Mouse (Mus musculus) cerebral cortex, adult 2 months (tissue): ENCODE data around the gene Tlr3.

ENCODE experiments used
- WGBS: fragments of 180-500 bp; shearing (Covaris S2); methylation state at CpG from one replicate; pipeline ENCODE4 v1.1.7; 2018; 5-methylcytosine and 5-hydroxymethylcytosine counted together

The Tlr3 gene

GRCm38 (mm10) chr8:45410882-45411281 is at the start of gene Tlr3:
Gene Tlr3, minus strand, starts transcription at chr8:45411080.
- WGBS = 58% methylated on average over 2 of the region's 2 CpGs

GRCm38 (mm10) chr8:45454426-45454825 is 43.5 kb upstream of the Tlr3 start:
- 52% methylated on average over 6 of the region's 6 CpGs for WGBS

DNA sequence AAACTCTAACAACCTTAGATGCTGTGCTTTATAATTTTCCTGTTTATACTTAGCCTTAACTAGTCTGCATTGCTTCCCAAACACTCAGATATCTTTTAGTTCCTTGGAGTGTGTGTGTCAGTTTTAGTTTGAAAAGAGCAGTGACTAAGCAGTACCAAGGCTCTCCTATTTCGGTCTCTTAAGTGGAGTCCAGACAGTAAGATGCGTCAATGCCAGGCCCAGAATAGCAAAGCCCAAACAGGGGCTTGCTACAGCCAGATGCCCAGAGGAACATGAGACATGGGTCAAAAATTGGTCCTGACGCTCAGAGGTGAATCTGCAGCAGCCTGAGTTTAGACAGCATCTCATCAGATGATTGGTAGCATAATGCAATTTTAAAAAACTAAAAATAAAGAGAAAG is 41.2 kb upstream of the Tlr3 start:
- WGBS = 46% methylated on average over 3 of the region's 3 CpGs

- 59% methylated on average over 3 of the region's 3 CpGs for WGBS
Observed at GRCm38 (mm10) chr8:45448842-45449241, 38.0 kb upstream of the Tlr3 start.

GRCm38 (mm10) chr8:45448257-45448656 is 37.4 kb upstream of the Tlr3 start:
- WGBS = 48% methylated on average over 1 of the region's 1 CpGs

DNA sequence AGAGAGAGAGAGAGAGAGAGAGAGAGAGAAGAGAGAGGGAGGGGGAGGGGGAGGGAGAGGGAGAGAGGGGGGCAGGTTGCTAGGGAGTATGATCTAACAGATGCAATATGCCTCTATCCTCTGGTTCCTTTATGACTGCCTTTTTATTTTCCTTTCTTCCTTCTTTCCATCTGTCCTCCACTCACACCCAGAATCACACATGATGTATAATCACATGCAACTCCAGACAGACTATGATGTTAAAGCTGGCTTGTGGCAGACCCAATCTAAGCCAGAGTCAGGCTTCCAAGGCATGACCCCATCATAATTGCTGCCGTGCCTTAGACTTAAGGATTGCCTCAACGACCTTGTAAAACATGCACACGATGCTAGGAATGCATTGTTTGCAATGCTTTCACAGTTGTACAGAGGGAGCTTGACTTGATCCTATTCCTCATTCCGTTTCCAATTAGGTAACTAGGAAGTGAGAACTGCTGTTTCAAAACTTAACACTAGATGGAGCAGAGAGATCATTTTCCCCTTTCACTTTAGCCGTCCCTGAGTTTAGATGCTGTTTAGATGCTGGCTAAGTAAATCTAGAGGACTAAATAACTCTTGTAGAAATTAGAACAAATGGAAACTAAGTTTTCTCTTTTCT is 28.1 kb upstream of the Tlr3 start:
- WGBS = 2% methylated on average over 5 of the region's 5 CpGs

- WGBS = 95% methylated on average over 7 of the region's 7 CpGs
Observed at GRCm38 (mm10) chr8:45420151-45420550, 9.3 kb upstream of the Tlr3 start.

DNA sequence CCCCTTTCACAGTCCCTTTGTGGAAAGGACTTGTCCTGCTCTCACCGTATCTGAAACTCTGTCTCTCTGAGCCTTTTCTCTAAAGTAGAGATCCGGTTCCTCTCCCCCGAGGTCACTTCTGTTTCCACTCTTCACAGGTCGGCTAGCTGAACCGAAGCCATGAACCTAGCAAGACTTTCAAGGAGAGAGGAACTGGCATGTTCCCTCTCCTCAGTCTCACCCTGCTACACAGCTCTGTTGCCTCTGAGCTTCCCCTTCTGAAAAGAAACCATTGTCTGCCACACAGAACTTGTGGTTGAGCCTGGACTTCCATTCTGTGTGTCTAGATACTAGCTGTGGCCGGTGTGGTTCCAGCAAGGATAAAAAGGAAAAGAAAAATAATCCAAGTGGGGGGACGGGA is 4.1 kb upstream of the Tlr3 start:
- WGBS = 76% methylated on average over 7 of the region's 7 CpGs

- 11% methylated on average over 18 of the region's 18 CpGs for WGBS
Observed at GRCm38 (mm10) chr8:45410146-45410880, 567 bp downstream of the Tlr3 start.

- 43% methylated on average over 4 of the region's 4 CpGs for WGBS
Observed at GRCm38 (mm10) chr8:45409702-45410101, 1.2 kb downstream of the Tlr3 start.

DNA sequence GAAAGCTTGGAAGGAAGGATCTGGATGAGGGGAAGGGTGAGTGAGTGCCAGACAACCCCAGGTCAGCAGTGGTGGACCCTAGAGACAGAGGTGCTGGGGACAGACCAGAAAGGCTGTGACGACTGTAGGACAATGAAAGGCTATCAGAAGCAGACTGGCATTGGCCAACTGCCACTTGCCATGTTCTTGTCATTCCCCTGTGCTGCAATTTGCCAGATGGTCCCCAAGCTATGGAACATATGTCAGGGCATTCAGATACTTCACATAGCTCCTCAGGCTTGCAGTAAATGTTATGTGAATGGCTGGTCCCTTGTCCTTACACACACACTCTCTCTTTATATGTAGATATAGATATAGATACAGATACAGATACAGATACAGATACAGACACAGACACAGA is 27.6 kb downstream of the Tlr3 start:
- WGBS = 31% methylated on average over 1 of the region's 1 CpGs

- 17% methylated on average over 6 of the region's 6 CpGs for WGBS
Observed at GRCm38 (mm10) chr8:45381963-45382347, 28.9 kb downstream of the Tlr3 start, which contains the start of gene Fam149a. Gene Fam149a, minus strand, starts transcription at chr8:45382291.

DNA sequence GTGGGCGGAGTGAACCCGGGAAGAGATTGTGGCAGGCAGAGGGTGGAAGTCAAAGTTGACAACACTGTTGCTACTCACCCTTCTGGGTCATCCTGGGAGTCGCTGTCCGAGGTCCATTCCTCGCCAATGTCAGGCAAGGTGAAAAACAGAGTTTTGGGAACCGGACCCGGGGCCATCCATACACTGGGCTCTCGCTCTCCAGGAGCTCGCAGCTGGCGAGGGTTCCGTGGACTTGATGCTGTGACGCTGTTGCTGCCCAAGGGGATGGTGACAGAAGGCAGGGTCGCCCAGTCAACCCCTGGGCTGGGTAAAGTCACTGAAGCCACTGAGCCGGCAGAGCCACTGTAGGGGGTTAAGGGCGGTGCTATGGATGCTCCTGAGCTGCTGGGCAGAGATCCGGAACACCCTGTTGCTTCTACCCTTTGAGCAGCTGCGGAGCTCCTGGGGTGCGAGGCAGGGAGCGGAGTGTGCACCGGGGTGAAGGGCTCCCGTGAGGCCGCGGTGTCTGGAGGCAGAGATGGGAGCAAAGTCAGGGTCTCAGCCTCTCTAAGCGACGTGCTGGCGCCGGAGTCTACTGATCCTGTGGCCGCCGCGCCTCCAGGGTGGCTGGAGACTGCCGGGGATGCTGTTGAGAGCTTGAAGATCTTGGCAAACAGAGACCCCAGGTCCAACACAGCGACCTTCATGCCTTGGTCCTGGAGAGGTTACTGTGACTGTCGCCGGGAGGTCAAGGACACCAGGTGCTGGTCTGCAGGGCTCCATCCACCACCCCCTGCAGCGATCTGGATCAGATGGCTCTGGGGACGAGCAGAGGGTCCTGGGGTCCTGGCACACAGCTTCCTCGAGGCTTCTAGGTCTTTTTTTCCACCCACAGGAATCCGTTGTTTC is 29.6 kb downstream of the Tlr3 start:
- 8% methylated on average over 38 of the region's 38 CpGs for WGBS

DNA sequence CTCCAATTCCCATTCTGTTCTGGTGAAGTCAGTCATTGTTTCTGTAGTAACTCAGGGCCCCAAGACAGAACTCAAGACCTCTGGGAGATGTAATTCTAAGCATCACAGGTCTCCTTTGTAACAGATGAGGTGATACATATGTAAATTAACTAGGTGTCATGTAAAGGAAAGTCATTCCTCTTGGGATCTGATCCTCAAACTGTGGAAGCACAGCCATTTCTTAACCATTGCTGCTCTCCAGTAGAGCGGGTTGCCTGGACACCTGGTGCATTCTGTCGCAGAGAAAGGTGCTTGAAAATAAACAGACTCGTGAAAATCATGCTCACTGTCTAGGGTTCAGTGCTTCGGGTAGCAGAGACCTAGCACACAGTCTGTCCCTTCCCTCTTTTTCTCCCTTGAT is 30.3 kb downstream of the Tlr3 start:
- WGBS = 57% methylated on average over 4 of the region's 4 CpGs

- 55% methylated on average over 3 of the region's 3 CpGs for WGBS
Observed at GRCm38 (mm10) chr8:45374071-45374470, 36.8 kb downstream of the Tlr3 start.

DNA sequence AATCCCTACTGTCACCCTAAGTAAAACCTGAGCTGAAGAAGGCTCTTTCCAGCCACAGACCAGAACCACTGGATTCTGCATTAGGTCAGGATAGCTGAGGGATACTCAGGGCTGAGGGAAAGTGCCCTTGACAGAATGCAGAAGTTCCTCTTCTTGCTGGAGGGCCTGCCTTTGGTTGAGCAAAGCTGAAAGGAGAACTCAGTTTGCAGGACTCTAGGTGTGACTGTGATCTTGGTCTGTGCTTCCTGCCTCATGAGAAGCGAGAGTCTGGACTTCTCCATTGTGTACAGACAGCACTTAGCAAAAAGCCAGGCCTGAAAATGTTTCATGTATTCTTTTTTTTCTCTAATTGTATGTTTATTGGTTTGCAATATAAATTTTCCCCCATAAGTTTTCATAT is 43.7 kb downstream of the Tlr3 start:
- 82% methylated on average over 1 of the region's 1 CpGs for WGBS

DNA sequence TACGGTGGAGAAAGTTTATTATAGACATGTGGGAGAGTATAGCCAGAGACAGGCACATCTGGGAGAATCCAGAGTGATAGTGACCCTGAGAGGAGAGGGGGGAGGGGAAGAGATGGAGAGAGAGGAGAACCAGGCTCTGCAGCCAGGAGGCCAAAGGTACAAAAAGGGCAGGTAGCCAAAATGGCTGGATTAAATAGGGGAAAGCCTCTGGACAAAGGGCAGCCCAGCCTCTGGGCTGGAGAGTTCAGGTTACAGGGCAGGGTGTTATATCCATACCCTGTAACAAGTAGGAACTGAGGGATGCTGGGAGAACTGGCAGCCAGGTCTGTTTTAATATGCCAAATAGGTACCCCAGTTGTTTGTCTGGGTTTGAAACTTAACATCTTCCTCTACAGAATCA is 47.7 kb downstream of the Tlr3 start:
- WGBS = 71% methylated on average over 1 of the region's 1 CpGs

DNA sequence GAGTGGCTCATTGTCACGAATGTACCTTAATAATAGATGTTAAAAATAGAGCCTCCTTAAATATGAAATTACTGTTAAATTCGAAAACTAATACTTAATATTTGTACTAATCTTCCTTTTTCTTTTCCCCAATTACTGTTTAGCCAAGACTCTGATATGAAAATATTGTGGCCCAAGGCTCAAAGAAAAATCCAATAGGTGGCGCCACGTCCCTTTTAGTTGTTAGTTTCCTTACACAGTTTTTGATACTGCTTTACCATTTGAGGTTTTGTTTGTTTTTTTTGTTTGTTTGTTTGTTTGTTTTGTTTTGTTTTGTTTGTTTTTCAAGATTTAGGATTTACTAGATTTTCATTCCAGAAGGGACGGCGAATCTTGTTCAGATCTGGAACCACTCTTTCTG is 48.6 kb downstream of the Tlr3 start:
- 53% methylated on average over 6 of the region's 6 CpGs for WGBS

GRCm38 (mm10) chr8:45359091-45359605 is 51.7 kb downstream of the Tlr3 start:
- 68% methylated on average over 6 of the region's 6 CpGs for WGBS

GRCm38 (mm10) chr8:45358132-45358918 is 52.6 kb downstream of the Tlr3 start:
- 2% methylated on average over 49 of the region's 49 CpGs for WGBS

GRCm38 (mm10) chr8:45355809-45356208 is 55.1 kb downstream of the Tlr3 start:
- 95% methylated on average over 6 of the region's 6 CpGs for WGBS
